Mouse (Mus musculus) embryonic facial prominence, embryonic 15.5 days (tissue): ENCODE measurements at regions not wholly inside any gene's neighbourhood (a gene's known extent, or its start where the extent isn't known, plus 50 kb on each side); places are given as distances from the start of the nearest gene placed in this dataset.

ENCODE experiments used
- ATAC-seq: fragments of 200-750 bp; cut with Nextera tagmentation; 2 replicates; pipeline ENCODE4 v1.8.0; 2017; ENCODE audit warnings: low read depth, moderate TSS enrichment; ENCODE audit not compliant: insufficient number of reproducible peaks, low FRiP score, low TSS enrichment
- H3K27ac ChIP-seq: fragments of 300-500 bp; sonication (generic); replicated peaks from 2 replicates; pipeline ENCODE4 v1.5.1; 2015; ENCODE audit warnings: mild to moderate bottlenecking, inconsistent platforms
- H3K27me3 ChIP-seq: fragments of 300-500 bp; sonication (generic); 2 replicates; pipeline ENCODE4 v1.6.1; 2015; ENCODE audit warnings: inconsistent platforms
- H3K36me3 ChIP-seq: fragments of 300-500 bp; sonication (generic); 2 replicates; pipeline ENCODE4 v1.6.1; 2015; ENCODE audit warnings: mild to moderate bottlenecking, inconsistent platforms
- H3K4me1 ChIP-seq: fragments of 300-500 bp; sonication (generic); 2 replicates; pipeline ENCODE4 v1.6.1; 2015; ENCODE audit warnings: inconsistent platforms
- H3K4me2 ChIP-seq: fragments of 300-500 bp; sonication (generic); replicated peaks from 2 replicates; pipeline ENCODE4 v1.6.1; 2015; ENCODE audit warnings: mild to moderate bottlenecking, inconsistent platforms
- H3K4me3 ChIP-seq: fragments of 300-500 bp; sonication (generic); replicated peaks from 2 replicates; pipeline ENCODE4 v1.5.1; 2015; ENCODE audit warnings: mild to moderate bottlenecking, inconsistent platforms
- H3K9ac ChIP-seq: fragments of 300-500 bp; sonication (generic); 2 replicates; pipeline ENCODE4 v1.6.1; 2015; ENCODE audit warnings: inconsistent platforms
- H3K9me3 ChIP-seq: fragments of 300-500 bp; sonication (generic); replicated peaks from 2 replicates; pipeline ENCODE4 v1.6.1; 2016; ENCODE audit warnings: inconsistent platforms
- WGBS: fragments of 180-500 bp; shearing (Covaris S2); methylation state at CpG from one replicate; pipeline ENCODE4 v1.1.7; 2015; 5-methylcytosine and 5-hydroxymethylcytosine counted together

DNA sequence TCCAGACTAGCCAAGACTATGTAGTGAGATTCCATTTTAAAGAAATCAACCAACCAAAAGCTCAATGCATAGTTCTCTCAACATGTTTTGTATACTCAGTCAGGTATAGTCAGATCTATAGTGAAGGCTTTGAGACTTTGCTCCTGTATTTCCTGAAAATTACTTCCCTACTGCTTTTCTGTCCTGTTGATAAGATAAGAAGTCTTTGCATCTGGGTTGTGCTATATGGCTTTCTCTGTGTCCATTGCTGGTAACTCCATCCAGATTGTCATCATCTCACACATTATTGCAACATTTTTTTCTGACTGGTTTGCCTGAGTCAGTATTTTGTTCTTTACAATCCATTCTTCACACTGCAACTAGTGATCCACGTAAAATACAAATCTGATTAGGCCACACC lies 74.0 kb downstream of the Agtr2 start:
- Histone ChIP-seq H3K27ac (no peak overlapping the region), H3K4me2 (no peak overlapping the region), H3K36me3 (no peaks in the 10 kb centered on the region), H3K4me1 (no peaks in the 10 kb centered on the region), H3K9me3 (no peaks in the 10 kb centered on the region), H3K9ac (no peak overlapping the region), H3K4me3 (no peak overlapping the region), H3K27me3 (no peaks in the 10 kb centered on the region)
- no peak for ATAC-seq
- WGBS: 67% methylated on average over 1 of the region's 1 CpGs

GRCm38 (mm10) chrX:21566669-21567068 lies 82.3 kb downstream of the Agtr2 start:
- Histone ChIP-seq H3K27me3 (no peaks in the 10 kb centered on the region), H3K27ac (no peak overlapping the region), H3K4me2 (no peak overlapping the region), H3K4me1 (no peaks in the 10 kb centered on the region), H3K36me3 (no peaks in the 10 kb centered on the region), H3K4me3 (no peak overlapping the region), H3K9ac (no peak overlapping the region), H3K9me3 (no peaks in the 10 kb centered on the region)
- ATAC-seq: no peak
- WGBS: 40% methylated on average over 2 of the region's 2 CpGs

DNA sequence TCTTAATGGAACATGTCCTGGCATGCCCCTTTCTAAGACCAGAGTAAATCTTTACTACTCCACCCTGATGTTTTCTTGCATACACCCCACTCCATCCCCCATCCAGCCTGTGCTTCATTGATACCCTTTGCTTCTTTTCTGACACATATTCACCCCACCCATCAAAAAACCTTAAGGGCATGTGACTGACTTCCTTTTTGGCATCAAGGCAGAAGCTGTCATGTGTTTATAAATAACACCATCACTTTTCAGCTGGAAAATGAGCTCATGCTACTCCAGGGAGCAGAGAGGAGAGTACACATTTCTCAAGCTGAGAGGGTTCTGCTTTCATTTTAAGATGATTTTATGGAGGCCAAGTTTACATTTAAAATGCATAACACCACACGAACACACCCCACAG lies 83.2 kb downstream of the Agtr2 start:
- Histone ChIP-seq H3K4me3 (no peak overlapping the region), H3K9me3 (no peaks in the 10 kb centered on the region), H3K27me3 (no peaks in the 10 kb centered on the region), H3K36me3 (no peaks in the 10 kb centered on the region), H3K27ac (peak overlapping the region; percentile 68), H3K4me2 (no peak overlapping the region), H3K4me1 (no peaks in the 10 kb centered on the region), H3K9ac (no peak overlapping the region)
- no peak for ATAC-seq
- WGBS: 32% methylated on average over 1 of the region's 1 CpGs

DNA sequence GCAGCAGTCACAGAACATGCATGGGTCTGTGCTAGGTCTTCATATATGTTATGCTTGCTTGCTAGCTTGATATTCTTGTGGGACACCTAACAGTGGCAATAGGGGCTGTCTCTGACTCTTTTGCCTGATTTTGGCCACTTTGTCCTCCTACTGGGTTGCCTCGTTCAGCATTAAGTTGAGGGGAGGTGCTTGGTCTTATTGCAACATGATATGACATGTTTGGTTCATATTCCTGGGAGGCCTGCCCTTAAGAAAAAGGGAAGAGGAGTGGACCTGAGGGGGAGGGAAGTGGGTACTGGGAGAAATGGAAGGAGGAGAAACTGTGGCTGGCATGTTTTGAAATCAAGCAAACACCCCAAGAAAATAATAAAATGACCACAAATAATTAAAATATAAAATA lies 83.6 kb downstream of the Agtr2 start:
- Histone ChIP-seq H3K4me1 (no peaks in the 10 kb centered on the region), H3K4me3 (no peak overlapping the region), H3K27me3 (no peaks in the 10 kb centered on the region), H3K9ac (no peak overlapping the region), H3K4me2 (no peak overlapping the region), H3K9me3 (no peaks in the 10 kb centered on the region), H3K36me3 (no peaks in the 10 kb centered on the region), H3K27ac (peak overlapping the region; percentile 68)
- no peak for ATAC-seq
- WGBS: 18% methylated on average over 1 of the region's 1 CpGs

- no peak overlapping the region for H3K27ac ChIP-seq
- no peak overlapping the region for H3K9ac ChIP-seq
- H3K9me3 ChIP-seq: no peaks in the 10 kb centered on the region
- no peak overlapping the region for H3K4me2 ChIP-seq
- 86% methylated on average over 1 of the region's 1 CpGs for WGBS
- no peaks in the 10 kb centered on the region for H3K36me3 ChIP-seq
- H3K27me3 ChIP-seq: no peaks in the 10 kb centered on the region
- no peak for ATAC-seq
- H3K4me1 ChIP-seq: no peaks in the 10 kb centered on the region
- no peak overlapping the region for H3K4me3 ChIP-seq
Observed at GRCm38 (mm10) chrX:21579945-21580344, 95.6 kb downstream of the Agtr2 start.

DNA sequence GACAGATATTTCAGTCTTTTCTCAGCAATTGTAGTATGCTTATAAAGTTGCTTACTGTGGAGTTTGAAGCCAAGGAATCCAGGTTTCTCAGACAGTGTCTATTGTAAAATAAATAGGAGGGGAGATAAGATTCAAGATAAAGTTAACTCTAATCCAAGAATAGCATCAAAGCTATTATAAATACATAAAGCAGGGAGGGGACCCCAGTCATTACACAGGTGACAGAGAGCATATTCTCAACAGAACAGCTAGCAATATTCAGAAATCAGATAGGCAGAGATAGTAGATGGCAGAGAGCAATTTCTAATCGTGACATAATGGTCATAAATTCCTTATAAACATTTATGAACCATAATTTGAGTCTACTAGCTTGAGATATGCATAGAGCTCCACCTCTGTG lies 101.7 kb downstream of the Agtr2 start:
- 71% methylated on average over 1 of the region's 1 CpGs for WGBS
- no peak overlapping the region for H3K27ac ChIP-seq
- no peak for ATAC-seq
- H3K4me2 ChIP-seq: no peak overlapping the region
- H3K4me3 ChIP-seq: no peak overlapping the region
- H3K9me3 ChIP-seq: no peaks in the 10 kb centered on the region
- no peak overlapping the region for H3K9ac ChIP-seq
- no peaks in the 10 kb centered on the region for H3K4me1 ChIP-seq
- no peaks in the 10 kb centered on the region for H3K27me3 ChIP-seq
- H3K36me3 ChIP-seq: no peaks in the 10 kb centered on the region

GRCm38 (mm10) chrX:21589811-21590210 lies 105.5 kb downstream of the Agtr2 start:
- H3K4me1 ChIP-seq: no peaks in the 10 kb centered on the region
- 77% methylated on average over 4 of the region's 4 CpGs for WGBS
- H3K9me3 ChIP-seq: no peaks in the 10 kb centered on the region
- H3K9ac ChIP-seq: no peak overlapping the region
- ATAC-seq: no peak
- H3K4me2 ChIP-seq: no peak overlapping the region
- H3K36me3 ChIP-seq: no peaks in the 10 kb centered on the region
- no peak overlapping the region for H3K27ac ChIP-seq
- H3K27me3 ChIP-seq: no peaks in the 10 kb centered on the region
- no peak overlapping the region for H3K4me3 ChIP-seq
